ENCODE assay signal across 14 mouse cellular contexts in genomic region chr5:78017523-78017922, GRCm38 (mm10).
"Had no signal": no experiment of that assay in that cellular context is flagged by ENCODE, and none has a peak within 500 bp of the region (broad histone marks: within the 10 kb centered on the region; RNA-seq: fewer than 3 reads in every experiment).

No protein-coding gene starts in this region.

- H3K4me1 ChIP-seq: liver, embryonic 12.5 days; midbrain, embryonic 12.5 days; neural tube, embryonic 12.5 days; stomach, embryonic 15.5 days had no signal

- ATAC-seq: liver, embryonic 12.5 days had no signal

- H3K27ac ChIP-seq: liver, embryonic 12.5 days; liver, embryonic 14.5 days; midbrain, embryonic 12.5 days; neural tube, embryonic 12.5 days; stomach, embryonic 15.5 days; stomach, postnatal 0 days had no signal

- H3K9ac ChIP-seq: liver, embryonic 12.5 days; liver, embryonic 14.5 days; lung, embryonic 14.5 days; midbrain, embryonic 12.5 days; neural tube, embryonic 12.5 days; stomach, embryonic 15.5 days had no signal

- H3K4me2 ChIP-seq: liver, embryonic 12.5 days; lung, embryonic 14.5 days; midbrain, embryonic 12.5 days; neural tube, embryonic 12.5 days; stomach, embryonic 15.5 days had no signal

- H3K36me3 ChIP-seq: liver, embryonic 12.5 days; midbrain, embryonic 12.5 days; neural tube, embryonic 12.5 days; stomach, embryonic 15.5 days had no signal

- H3K27me3 ChIP-seq: liver, embryonic 12.5 days; midbrain, embryonic 12.5 days; neural tube, embryonic 12.5 days; stomach, embryonic 15.5 days had no signal

- H3K9me3 ChIP-seq: liver, embryonic 12.5 days; midbrain, embryonic 12.5 days; neural tube, embryonic 12.5 days; stomach, embryonic 15.5 days had no signal

- H3K4me3 ChIP-seq: liver, embryonic 12.5 days; midbrain, embryonic 12.5 days; neural tube, embryonic 12.5 days; stomach, embryonic 15.5 days had no signal

- DNase-seq: lung, adult 18-20 months; lung, embryonic 14.5 days; lung, postnatal 10 days; lung, postnatal 4 days; right cerebral cortex, postnatal 14 days; thymus, adult 2 months; thymus, postnatal 25 days; thymus, postnatal 4 days had no signal
